Mouse (Mus musculus) small intestine, adult 2 months (tissue): Measurements from ENCODE around the gene Phf2.

Experiments
- CTCF ChIP-seq: fragments of 200-500 bp; IDR thresholded peaks from 2 replicates; pipeline ENCODE4 v1.5.1; 2012; ENCODE audit warnings: low read depth, mild to moderate bottlenecking, control low read depth, inconsistent platforms, low read length, moderate library complexity, mixed read lengths; ENCODE audit not compliant: insufficient replicate concordance, insufficient read length; ENCODE audit errors: extremely low read depth
- POLR2A ChIP-seq: fragments of 200-500 bp; IDR thresholded peaks from 2 replicates; pipeline ENCODE4 v1.6.1; 2012; ENCODE audit warnings: low read depth, mild to moderate bottlenecking, control low read depth, inconsistent platforms, low read length, moderate library complexity

GRCm38 (mm10) chr13:48830528-48831250 is 40.2 kb downstream of the Phf2 start:
- TF ChIP-seq CTCF (no peak), POLR2A (no peak)
